Mouse (Mus musculus): Measurements from ENCODE around the gene Pcdh11x. TPM values are rescaled to one million over a fixed set of nuclear protein-coding genes. Genes with fewer than 3 reads are reported as not detected.

Gene Pcdh11x
- polyA plus RNA-seq (2014; fragmentation: Nextera tagmentation; extraction: Ambion mirVana): 1.8 and 2.8 TPM in 2 replicates

GRCm38 (mm10) chrX:120290011-120290899 lies at the start of gene Pcdh11x:
Gene Pcdh11x (plus strand): TSS chrX:120290259.
- WGBS: 11% methylated on average over 36 of the region's 40 CpGs
- ATAC-seq (ENCODE audit: insufficient number of reproducible peaks, low FRiP score, low TSS enrichment, low read depth): peak; percentile 83
- H3K27ac ChIP-seq (replicated peaks; ENCODE audit: low read depth, low read length): no peak within 1 kb of the TSS

GRCm38 (mm10) chrX:120260089-120260488 lies 30.0 kb upstream of the Pcdh11x start:
- no peak overlapping the region for H3K9ac ChIP-seq (ENCODE audit: low read length)
- no peaks in the 10 kb centered on the region for H3K36me3 ChIP-seq (ENCODE audit: control insufficient read depth, insufficient read depth, low read length)
- no peaks in the 10 kb centered on the region for H3K4me1 ChIP-seq (ENCODE audit: control insufficient read depth, insufficient read depth, low read length)
- no peak overlapping the region for H3K4me3 ChIP-seq (ENCODE audit: low read depth, low read length)
- no peaks in the 10 kb centered on the region for H3K27me3 ChIP-seq (ENCODE audit: control insufficient read depth, insufficient read depth, low read length)
- no peak overlapping the region for H3K27ac ChIP-seq (replicated peaks; ENCODE audit: low read depth, low read length)
- H3K9me3 ChIP-seq (ENCODE audit: control insufficient read depth, low read length): no peaks in the 10 kb centered on the region
- ATAC-seq (ENCODE audit: insufficient number of reproducible peaks, low FRiP score, low TSS enrichment, low read depth) (no peak), DNase-seq (ENCODE audit: low spot score) (no peak)
- H3K4me2 ChIP-seq (ENCODE audit: low read depth, severe bottlenecking): no peak overlapping the region
- WGBS: 76% methylated on average over 2 of the region's 2 CpGs

More at GRCm38 (mm10) chrX:120290011-120290899, at the start of gene Pcdh11x:
- peak within 1 kb of the TSS; percentile 27; the same call in 1 of the 2 replicates for H3K9ac ChIP-seq (ENCODE audit: low read length)
- 0 out of 2 replicates have a peak, but pooled peaks cover 9% of the 10 kb centered on the region for H3K27me3 ChIP-seq (ENCODE audit: control insufficient read depth, insufficient read depth, low read length)
- peak within 1 kb of the TSS; percentile 35 for H3K4me3 ChIP-seq (ENCODE audit: low read depth, low read length)
- no peaks in the 10 kb centered on the region for H3K36me3 ChIP-seq (ENCODE audit: control insufficient read depth, insufficient read depth, low read length)
- DNase-seq (ENCODE audit: low spot score): peak; percentile 60
- no peaks in the 10 kb centered on the region; the same call in 1 of the 2 replicates for H3K9me3 ChIP-seq (ENCODE audit: control insufficient read depth, low read length)
- H3K4me2 ChIP-seq (ENCODE audit: low read depth, severe bottlenecking): peak within 1 kb of the TSS; percentile 62
- H3K4me1 ChIP-seq (ENCODE audit: control insufficient read depth, insufficient read depth, low read length): no peaks in the 10 kb centered on the region

- no peak overlapping the region for H3K4me3 ChIP-seq (ENCODE audit: low read depth, low read length)
- H3K9me3 ChIP-seq (ENCODE audit: control insufficient read depth, low read length): no peaks in the 10 kb centered on the region; the same call in 1 of the 2 replicates
- H3K27me3 ChIP-seq (ENCODE audit: control insufficient read depth, insufficient read depth, low read length): no peaks in the 10 kb centered on the region
- H3K4me1 ChIP-seq (ENCODE audit: control insufficient read depth, insufficient read depth, low read length): no peaks in the 10 kb centered on the region
- no peak for DNase-seq (ENCODE audit: low spot score)
- no peak overlapping the region for H3K9ac ChIP-seq (ENCODE audit: low read length)
- no peak overlapping the region for H3K27ac ChIP-seq (replicated peaks; ENCODE audit: low read depth, low read length)
- no peak for ATAC-seq (ENCODE audit: insufficient number of reproducible peaks, low FRiP score, low TSS enrichment, low read depth)
- no peaks in the 10 kb centered on the region for H3K36me3 ChIP-seq (ENCODE audit: control insufficient read depth, insufficient read depth, low read length)
- no peak overlapping the region for H3K4me2 ChIP-seq (ENCODE audit: low read depth, severe bottlenecking)
Measured at GRCm38 (mm10) chrX:120285522-120285921, 4.5 kb upstream of the Pcdh11x start.

- no peak for DNase-seq (ENCODE audit: low spot score)
- no peak overlapping the region for H3K27ac ChIP-seq (replicated peaks; ENCODE audit: low read depth, low read length)
- H3K27me3 ChIP-seq (ENCODE audit: control insufficient read depth, insufficient read depth, low read length): 0 out of 2 replicates have a peak, but pooled peaks cover 9% of the 10 kb centered on the region
- no peak overlapping the region for H3K4me3 ChIP-seq (ENCODE audit: low read depth, low read length)
- no peak for ATAC-seq (ENCODE audit: insufficient number of reproducible peaks, low FRiP score, low TSS enrichment, low read depth)
- no peak overlapping the region for H3K4me2 ChIP-seq (ENCODE audit: low read depth, severe bottlenecking)
- H3K9me3 ChIP-seq (ENCODE audit: control insufficient read depth, low read length): no peaks in the 10 kb centered on the region; the same call in 1 of the 2 replicates
- H3K4me1 ChIP-seq (ENCODE audit: control insufficient read depth, insufficient read depth, low read length): no peaks in the 10 kb centered on the region
- H3K36me3 ChIP-seq (ENCODE audit: control insufficient read depth, insufficient read depth, low read length): no peaks in the 10 kb centered on the region
- no peak overlapping the region for H3K9ac ChIP-seq (ENCODE audit: low read length)
- WGBS: 7% methylated on average over 1 of the region's 1 CpGs
Measured at GRCm38 (mm10) chrX:120287502-120287901, 2.6 kb upstream of the Pcdh11x start.

- Histone ChIP-seq H3K9ac (ENCODE audit: low read length) (no peak overlapping the region), H3K4me2 (ENCODE audit: low read depth, severe bottlenecking) (peak overlapping the region; percentile 62)
- WGBS: 18% methylated on average over 17 of the region's 18 CpGs
Measured at GRCm38 (mm10) chrX:120290900-120291280, 831 bp downstream of the Pcdh11x start.

GRCm38 (mm10) chrX:120291696-120292095 lies 1.6 kb downstream of the Pcdh11x start:
- Histone ChIP-seq H3K4me3 (ENCODE audit: low read depth, low read length) (0 out of 2 replicates have a peak overlapping the region, but pooled peaks have one; percentile 6), H3K27ac (replicated peaks; ENCODE audit: low read depth, low read length) (no peak overlapping the region), H3K4me1 (ENCODE audit: control insufficient read depth, insufficient read depth, low read length) (no peaks in the 10 kb centered on the region), H3K4me2 (ENCODE audit: low read depth, severe bottlenecking) (peak overlapping the region; percentile 62; the same call in 1 of the 2 replicates), H3K36me3 (ENCODE audit: control insufficient read depth, insufficient read depth, low read length) (no peaks in the 10 kb centered on the region), H3K9ac (ENCODE audit: low read length) (no peak overlapping the region), H3K9me3 (ENCODE audit: control insufficient read depth, low read length) (no peaks in the 10 kb centered on the region; the same call in 1 of the 2 replicates), H3K27me3 (ENCODE audit: control insufficient read depth, insufficient read depth, low read length) (0 out of 2 replicates have a peak, but pooled peaks cover 9% of the 10 kb centered on the region)
- WGBS: 20% methylated on average over 13 of the region's 13 CpGs
- ATAC-seq (ENCODE audit: insufficient number of reproducible peaks, low FRiP score, low TSS enrichment, low read depth) (no peak), DNase-seq (ENCODE audit: low spot score) (peak; percentile 23)

More at GRCm38 (mm10) chrX:120290900-120291280, 831 bp downstream of the Pcdh11x start:
- Histone ChIP-seq H3K9me3 (ENCODE audit: control insufficient read depth, low read length) (no peaks in the 10 kb centered on the region; the same call in 1 of the 2 replicates), H3K36me3 (ENCODE audit: control insufficient read depth, insufficient read depth, low read length) (no peaks in the 10 kb centered on the region), H3K4me1 (ENCODE audit: control insufficient read depth, insufficient read depth, low read length) (no peaks in the 10 kb centered on the region), H3K27me3 (ENCODE audit: control insufficient read depth, insufficient read depth, low read length) (0 out of 2 replicates have a peak, but pooled peaks cover 9% of the 10 kb centered on the region), H3K27ac (replicated peaks; ENCODE audit: low read depth, low read length) (no peak overlapping the region), H3K4me3 (ENCODE audit: low read depth, low read length) (peak overlapping the region; percentile 35)
- ATAC-seq (ENCODE audit: insufficient number of reproducible peaks, low FRiP score, low TSS enrichment, low read depth): no peak
- peak; percentile 29 for DNase-seq (ENCODE audit: low spot score)

GRCm38 (mm10) chrX:120292832-120293750 lies 3.0 kb downstream of the Pcdh11x start:
- Histone ChIP-seq H3K9ac (ENCODE audit: low read length) (no peak overlapping the region), H3K36me3 (ENCODE audit: control insufficient read depth, insufficient read depth, low read length) (no peaks in the 10 kb centered on the region), H3K9me3 (ENCODE audit: control insufficient read depth, low read length) (no peaks in the 10 kb centered on the region; the same call in 1 of the 2 replicates), H3K4me2 (ENCODE audit: low read depth, severe bottlenecking) (peak overlapping the region; percentile 43), H3K4me3 (ENCODE audit: low read depth, low read length) (peak overlapping the region; percentile 28), H3K27ac (replicated peaks; ENCODE audit: low read depth, low read length) (no peak overlapping the region), H3K27me3 (ENCODE audit: control insufficient read depth, insufficient read depth, low read length) (0 out of 2 replicates have a peak, but pooled peaks cover 9% of the 10 kb centered on the region), H3K4me1 (ENCODE audit: control insufficient read depth, insufficient read depth, low read length) (no peaks in the 10 kb centered on the region)
- DNase-seq (ENCODE audit: low spot score) (peak; percentile 74), ATAC-seq (ENCODE audit: insufficient number of reproducible peaks, low FRiP score, low TSS enrichment, low read depth) (peak; percentile 89)
- 5% methylated on average over 27 of the region's 46 CpGs for WGBS

Data from limb, embryonic 11.5 days (tissue).